Mouse (Mus musculus) neural tube, embryonic 13.5 days (tissue): Measurements from ENCODE around the gene Rsrc1. TPM values are rescaled to one million over a fixed set of nuclear protein-coding genes. Genes with fewer than 3 reads are reported as not detected.

Source experiments
- polyA plus RNA-seq: library from polyadenylated mRNA; unstranded; fragments of >200 nt; fragmentation: Nextera tagmentation; extraction: Ambion mirVana; gene quantifications from 2 replicates; pipeline ENCODE4 v1.2.1, GENCODE M21; 2015

The Rsrc1 gene
- polyA plus RNA-seq, 1 experiment from 2014 or later = 39.0 TPM

Other genes with a start within 250 kb of the Rsrc1 start
- gene Shox2, start 381 bp downstream of the Rsrc1 start, polyA plus RNA-seq = 18.6 and 18.9 TPM in 2 replicates